22 mouse cellular contexts compared by ENCODE assay signal in genomic region chrX:152860008-152860407, GRCm38 (mm10).
A peak's percentile ranks its signal among the peaks of the same experiment; 100 is the strongest.
DNase-seq lines count a peak whose midpoint lies in the region; ATAC-seq and TF ChIP-seq lines count a peak whose summit lies in the region.
"Had no signal": no experiment of that assay in that cellular context is flagged by ENCODE, and none has a peak within 500 bp of the region (broad histone marks: within the 10 kb centered on the region; RNA-seq: fewer than 3 reads in every experiment).

No protein-coding gene starts in this region.

- no peak overlapping the region for H3K9ac ChIP-seq in embryonic facial prominence, embryonic 14.5 days (ENCODE audit: low read depth, low read length)
- no peak overlapping the region for H3K9ac ChIP-seq in lung, postnatal 0 days (replicated peaks; ENCODE audit: low read depth)
- H3K9ac ChIP-seq: embryonic facial prominence, embryonic 15.5 days; forebrain, embryonic 15.5 days; heart, embryonic 13.5 days; hindbrain, embryonic 13.5 days had no signal

- H3K27ac ChIP-seq in embryonic facial prominence, embryonic 14.5 days (replicated peaks; ENCODE audit: low read depth, low read length): no peak overlapping the region
- no peak overlapping the region for H3K27ac ChIP-seq in embryonic facial prominence, embryonic 10.5 days (replicated peaks)
- no peak overlapping the region for H3K27ac ChIP-seq in lung, postnatal 0 days (ENCODE audit: low read length)
- H3K27ac ChIP-seq: embryonic facial prominence, embryonic 15.5 days; forebrain, embryonic 15.5 days; heart, embryonic 13.5 days; hindbrain, embryonic 13.5 days; hindbrain, postnatal 0 days had no signal

- H3K36me3 ChIP-seq in embryonic facial prominence, embryonic 14.5 days (ENCODE audit: control insufficient read depth, insufficient read depth, low read length): no peaks in the 10 kb centered on the region
- no peaks in the 10 kb centered on the region for H3K36me3 ChIP-seq in embryonic facial prominence, embryonic 10.5 days (replicated peaks)
- no peaks in the 10 kb centered on the region for H3K36me3 ChIP-seq in lung, postnatal 0 days (ENCODE audit: insufficient read depth, low read length)
- H3K36me3 ChIP-seq: embryonic facial prominence, embryonic 15.5 days; forebrain, embryonic 15.5 days; heart, embryonic 13.5 days; hindbrain, embryonic 13.5 days had no signal

- TF ChIP-seq EP300 in lung, postnatal 0 days (IDR thresholded peaks at IDR 0.05): 0 out of 2 replicates have a peak, but pooled peaks have one; percentile 29

- H3K4me3 ChIP-seq in embryonic facial prominence, embryonic 14.5 days (ENCODE audit: low read depth, low read length): no peak overlapping the region
- H3K4me3 ChIP-seq in embryonic facial prominence, embryonic 10.5 days: no peak overlapping the region
- no peak overlapping the region for H3K4me3 ChIP-seq in lung, postnatal 0 days (ENCODE audit: low read depth, low read length)
- H3K4me3 ChIP-seq: embryonic facial prominence, embryonic 15.5 days; erythroblast, embryonic 14.5 days; forebrain, embryonic 15.5 days; heart, embryonic 13.5 days; hindbrain, embryonic 13.5 days had no signal

- no peak for ATAC-seq in embryonic facial prominence, embryonic 14.5 days (ENCODE audit: low read depth)
- 0 out of 2 replicates have a peak, but pooled peaks have one; percentile 5 for ATAC-seq in lung, postnatal 0 days
- ATAC-seq: forebrain, embryonic 15.5 days; hindbrain, postnatal 0 days; Patski had no signal

- no peak for TF ChIP-seq CTCF in lung, postnatal 0 days (IDR thresholded peaks at IDR 0.05)

- no peaks in the 10 kb centered on the region for H3K27me3 ChIP-seq in embryonic facial prominence, embryonic 14.5 days (replicated peaks; ENCODE audit: control insufficient read depth, insufficient read depth, low read length)
- no peaks in the 10 kb centered on the region; the same call in 1 of the 2 replicates for H3K27me3 ChIP-seq in embryonic facial prominence, embryonic 10.5 days (replicated peaks; ENCODE audit: low read depth, poor library complexity, severe bottlenecking)
- H3K27me3 ChIP-seq in lung, postnatal 0 days (replicated peaks; ENCODE audit: insufficient read depth, low read length): no peaks in the 10 kb centered on the region
- H3K27me3 ChIP-seq: CH12.LX; embryonic facial prominence, embryonic 15.5 days; forebrain, embryonic 15.5 days; heart, embryonic 13.5 days; hindbrain, embryonic 13.5 days had no signal

- H3K9me3 ChIP-seq in embryonic facial prominence, embryonic 14.5 days (ENCODE audit: control insufficient read depth, low read length): 0 out of 2 replicates have a peak, but pooled peaks cover 7% of the 10 kb centered on the region
- peaks cover 7% of the 10 kb centered on the region; the same call in 1 of the 2 replicates for H3K9me3 ChIP-seq in embryonic facial prominence, embryonic 10.5 days
- no peaks in the 10 kb centered on the region for H3K9me3 ChIP-seq in lung, postnatal 0 days (ENCODE audit: low read length)
- H3K9me3 ChIP-seq: embryonic facial prominence, embryonic 15.5 days; forebrain, embryonic 15.5 days had no signal

- peak; percentile 3 for DNase-seq in embryonic facial prominence, embryonic 14.5 days (ENCODE audit: low spot score)
- DNase-seq in embryonic facial prominence, embryonic 10.5 days (ENCODE audit: low spot score): no peak
- peak; percentile 62 for DNase-seq in kidney, adult 9 months
- DNase-seq in kidney, postnatal 4 days: no peak
- DNase-seq in lung, postnatal 0 days (ENCODE audit: low spot score): no peak
- DNase-seq in lung, postnatal 4 days: no peak
- DNase-seq: adrenal gland, adult 2 months; adrenal gland, postnatal 25 days; cerebellum, adult 18-20 months; cerebellum, adult 9-11 months; cerebellum, postnatal 36 days; gastrocnemius, postnatal 36 days; heart, adult 11 months; heart, postnatal 10 days had no signal

- no peak overlapping the region for H3K4me2 ChIP-seq in embryonic facial prominence, embryonic 14.5 days (ENCODE audit: low read depth, low read length)
- H3K4me2 ChIP-seq in lung, postnatal 0 days (replicated peaks; ENCODE audit: low read depth, low read length): no peak overlapping the region
- H3K4me2 ChIP-seq: embryonic facial prominence, embryonic 15.5 days; forebrain, embryonic 15.5 days; heart, embryonic 13.5 days; hindbrain, embryonic 13.5 days had no signal

- H3K4me1 ChIP-seq in embryonic facial prominence, embryonic 14.5 days (ENCODE audit: control insufficient read depth, insufficient read depth, low read length): no peaks in the 10 kb centered on the region
- no peaks in the 10 kb centered on the region for H3K4me1 ChIP-seq in embryonic facial prominence, embryonic 10.5 days
- H3K4me1 ChIP-seq in lung, postnatal 0 days (ENCODE audit: insufficient read depth, low read depth, low read length): no peaks in the 10 kb centered on the region
- H3K4me1 ChIP-seq: embryonic facial prominence, embryonic 15.5 days; forebrain, embryonic 15.5 days; heart, embryonic 13.5 days; hindbrain, embryonic 13.5 days had no signal

Comparison
In these comparisons a context has a peak if more than half of its experiments do, and no peak if none do; other contexts are left out.
1. DNase-seq: peak in embryonic facial prominence, embryonic 14.5 days (single experiment) and kidney, adult 9 months (single experiment); none in embryonic facial prominence, embryonic 10.5 days (single experiment), kidney, postnatal 4 days (0 of 2), lung, postnatal 0 days (single experiment) and lung, postnatal 4 days (0 of 2).